Mouse (Mus musculus) spleen, postnatal 36 days (tissue): ENCODE results near the gene Tbc1d10b.

Experiments used
- DNase-seq, 2 experiments: peaks; one replicate each; pipeline ENCODE4 v3.0.0; 2022; ENCODE audit warnings: low spot score in 2 of 2, mixed read lengths in 1 of 2

Gene Tbc1d10b

GRCm38 (mm10) chr7:127207374-127208294 is 634 bp downstream of the Tbc1d10b start:
- DNase-seq, result peak in 1 of 2 experiments; percentile 46

GRCm38 (mm10) chr7:127206606-127207005 is 1.7 kb downstream of the Tbc1d10b start:
- peak in 1 of 2 experiments; percentile 34 for DNase-seq

GRCm38 (mm10) chr7:127196484-127196883 is 11.8 kb downstream of the Tbc1d10b start:
- no peak for DNase-seq

GRCm38 (mm10) chr7:127195544-127196295 is 12.5 kb downstream of the Tbc1d10b start, which contains the start of gene Cd2bp2:
Gene Cd2bp2, minus strand, starts transcription at chr7:127196050.
- DNase-seq, result peak; percentile 95 to 97

GRCm38 (mm10) chr7:127194633-127195029 is 13.6 kb downstream of the Tbc1d10b start:
- no peak for DNase-seq

- no peak for DNase-seq
Observed at GRCm38 (mm10) chr7:127194011-127194632, 14.1 kb downstream of the Tbc1d10b start.

- DNase-seq, result no peak
Observed at GRCm38 (mm10) chr7:127192989-127193388, 15.3 kb downstream of the Tbc1d10b start.

GRCm38 (mm10) chr7:127190672-127191071 is 17.6 kb downstream of the Tbc1d10b start:
- DNase-seq, result no peak

- peak in 1 of 2 experiments; percentile 32 for DNase-seq
Observed at GRCm38 (mm10) chr7:127188305-127189276, 19.7 kb downstream of the Tbc1d10b start.

GRCm38 (mm10) chr7:127187351-127187750 is 20.9 kb downstream of the Tbc1d10b start:
- no peak for DNase-seq

GRCm38 (mm10) chr7:127185601-127186000 is 22.7 kb downstream of the Tbc1d10b start:
- no peak for DNase-seq

GRCm38 (mm10) chr7:127184720-127185119 is 23.5 kb downstream of the Tbc1d10b start:
- DNase-seq, result no peak

GRCm38 (mm10) chr7:127183828-127184227 is 24.4 kb downstream of the Tbc1d10b start:
- peak in 1 of 2 experiments; percentile 32 for DNase-seq

GRCm38 (mm10) chr7:127183345-127183744 is 24.9 kb downstream of the Tbc1d10b start:
- DNase-seq, result no peak

- peak in 1 of 2 experiments; percentile 39 for DNase-seq
Observed at GRCm38 (mm10) chr7:127181724-127182123, 26.5 kb downstream of the Tbc1d10b start.

GRCm38 (mm10) chr7:127180783-127181182 is 27.5 kb downstream of the Tbc1d10b start:
- DNase-seq, result peak; percentile 59 to 61

GRCm38 (mm10) chr7:127176937-127177336 is 31.3 kb downstream of the Tbc1d10b start:
- DNase-seq, result no peak

- no peak for DNase-seq
Observed at GRCm38 (mm10) chr7:127166501-127166900, 41.8 kb downstream of the Tbc1d10b start.

GRCm38 (mm10) chr7:127165607-127166493 is 42.4 kb downstream of the Tbc1d10b start:
- DNase-seq, result peak; percentile 32 to 35

- peak; percentile 25 to 34 for DNase-seq
Observed at GRCm38 (mm10) chr7:127164002-127164401, 44.3 kb downstream of the Tbc1d10b start.
